Mouse (Mus musculus) liver, postnatal 0 days (tissue): ENCODE results near the gene Eef1e1.

Source experiments
- CTCF ChIP-seq: sonication (generic); IDR thresholded peaks from 2 replicates; pipeline ENCODE4 v1.5.1; 2016; ENCODE audit warnings: antibody characterized with exemption, low read depth
- EP300 ChIP-seq: IDR thresholded peaks from 2 replicates; pipeline ENCODE4 v1.6.1; 2016; ENCODE audit warnings: antibody characterized with exemption, low read depth, mild to moderate bottlenecking

GRCm38 (mm10) chr13:38668514-38668913 is 9.7 kb upstream of the Eef1e1 start:
- TF ChIP-seq CTCF (peak; percentile 88), EP300 (no peak)
